Mouse (Mus musculus): ENCODE results near the gene Lrrc29. TPM values are rescaled to one million over a fixed set of nuclear protein-coding genes. Genes with fewer than 3 reads are reported as not detected.
A peak's percentile ranks its signal among the peaks of the same experiment; 100 is the strongest.

The Lrrc29 gene
- polyA plus RNA-seq, 1 experiment from 2014 or later, result 1.2 TPM

DNA sequence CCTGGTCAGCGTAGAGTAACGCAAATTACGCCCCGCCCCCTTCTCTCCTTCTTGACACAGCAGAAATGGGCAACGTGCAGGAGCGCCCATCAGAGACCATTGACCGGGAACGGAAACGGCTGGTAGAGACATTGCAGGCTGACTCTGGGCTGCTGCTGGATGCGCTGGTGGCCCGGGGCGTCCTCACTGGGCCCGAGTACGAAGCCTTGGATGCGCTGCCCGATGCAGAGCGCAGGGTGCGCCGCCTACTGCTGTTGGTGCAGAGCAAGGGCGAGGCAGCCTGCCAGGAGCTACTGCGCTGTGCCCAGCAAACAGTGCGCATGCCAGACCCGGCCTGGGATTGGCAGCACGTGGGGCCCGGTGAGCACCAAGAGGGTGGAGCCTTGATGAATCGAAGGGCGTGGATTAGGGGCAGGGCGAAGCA lies 47.2 kb downstream of the Lrrc29 start:
- 2% methylated on average over 28 of the region's 28 CpGs for WGBS
- Histone ChIP-seq H3K4me1 (replicated peaks) (peaks cover 34% of the 10 kb centered on the region), H3K9ac (peak overlapping the region; percentile 31; the same call in 1 of the 2 replicates), H3K36me3 (peaks cover 39% of the 10 kb centered on the region), H3K4me3 (peak overlapping the region; percentile 17), H3K27me3 (peaks cover 72% of the 10 kb centered on the region), H3K27ac (replicated peaks) (no peak overlapping the region), H3K9me3 (no peaks in the 10 kb centered on the region), H3K4me2 (peak overlapping the region; percentile 50)
- ATAC-seq (ENCODE audit: low read depth), result peak; percentile 58; the same call in 1 of the 2 replicates

DNA sequence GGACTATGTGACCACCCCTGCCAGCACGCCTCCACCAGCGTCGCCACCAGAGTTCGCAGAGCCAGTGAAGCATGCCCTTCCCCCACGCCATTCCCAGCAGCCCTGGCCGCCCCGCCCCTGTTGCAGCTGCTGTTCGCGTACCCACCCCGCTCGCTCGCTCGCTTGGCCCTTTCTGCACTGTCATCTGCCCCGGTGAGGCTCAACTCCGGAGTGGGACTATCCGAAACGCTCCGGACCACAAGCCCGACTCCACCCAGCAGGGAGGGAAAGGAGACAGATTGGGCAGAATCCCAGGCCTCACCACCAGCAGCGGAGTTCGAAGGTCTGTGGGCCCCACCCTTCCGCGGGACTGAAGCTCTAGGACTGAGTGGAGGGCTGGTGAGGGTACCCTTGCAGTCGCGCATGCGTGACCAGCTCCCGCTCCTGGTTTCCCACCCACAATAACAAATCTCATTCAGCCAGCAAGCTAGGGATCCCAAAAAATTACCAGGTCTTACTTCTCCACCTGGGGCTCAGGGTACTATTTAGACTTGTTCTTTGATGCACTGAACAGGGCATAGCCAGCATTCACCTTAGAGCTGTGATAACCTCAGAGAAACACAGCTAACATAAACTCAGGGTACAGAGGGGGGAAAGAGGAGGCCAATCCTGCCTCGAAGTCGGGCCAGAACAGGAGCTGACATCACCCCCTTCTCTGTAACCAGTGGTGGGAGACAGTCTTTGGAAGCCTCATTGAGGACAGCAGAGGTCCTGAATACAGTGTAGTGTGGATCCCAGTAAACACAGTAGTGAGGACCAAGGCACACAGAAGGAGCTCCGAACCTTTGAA lies 49.6 kb downstream of the Lrrc29 start:
- peak; percentile 73 for ATAC-seq (ENCODE audit: low read depth)
- no peaks in the 10 kb centered on the region for H3K9me3 ChIP-seq
- peaks cover 92% of the 10 kb centered on the region for H3K27me3 ChIP-seq
- peaks cover 34% of the 10 kb centered on the region for H3K4me1 ChIP-seq (replicated peaks)
- H3K4me3 ChIP-seq, result peak overlapping the region; percentile 45
- peaks cover 15% of the 10 kb centered on the region for H3K36me3 ChIP-seq
- H3K9ac ChIP-seq, result peak overlapping the region; percentile 75
- no peak overlapping the region for H3K27ac ChIP-seq (replicated peaks)
- 2% methylated on average over 30 of the region's 30 CpGs for WGBS
- peak overlapping the region; percentile 77 for H3K4me2 ChIP-seq

DNA sequence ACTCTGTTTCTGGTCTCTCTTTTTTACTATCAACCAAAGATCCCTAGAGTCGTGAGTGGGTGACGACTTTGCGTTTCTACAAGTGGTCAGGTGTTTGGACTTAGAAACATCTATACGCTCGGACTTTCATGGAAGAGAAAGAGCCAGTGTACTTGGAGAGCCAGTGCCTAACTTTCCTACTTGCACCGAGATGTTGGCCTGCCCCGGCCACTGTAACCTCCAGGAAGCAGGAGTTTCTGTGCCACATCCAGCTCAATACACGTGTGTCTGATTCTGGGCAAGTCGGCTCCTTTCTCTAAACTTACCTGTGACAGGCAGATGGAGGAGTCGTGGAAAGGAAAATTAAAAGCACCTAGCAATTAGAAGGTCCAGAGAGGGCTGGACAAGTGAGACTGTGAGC lies 50.2 kb downstream of the Lrrc29 start, which contains the start of gene Nol3:
TSS of gene Nol3 (plus strand) at position 301 of the 400 bp plus-strand sequence.
- peaks cover 11% of the 10 kb centered on the region; the same call in 1 of the 2 replicates for H3K36me3 ChIP-seq
- WGBS, result 2% methylated on average over 10 of the region's 10 CpGs
- peaks cover 38% of the 10 kb centered on the region for H3K4me1 ChIP-seq (replicated peaks)
- H3K27me3 ChIP-seq, result peaks cover 99% of the 10 kb centered on the region
- no peak within 1 kb of the TSS for H3K27ac ChIP-seq (replicated peaks)
- H3K9ac ChIP-seq, result peak within 1 kb of the TSS; percentile 75
- H3K4me2 ChIP-seq, result peak within 1 kb of the TSS; percentile 77
- no peaks in the 10 kb centered on the region for H3K9me3 ChIP-seq
- ATAC-seq (ENCODE audit: low read depth), result no peak
- H3K4me3 ChIP-seq, result peak within 1 kb of the TSS; percentile 45

DNA sequence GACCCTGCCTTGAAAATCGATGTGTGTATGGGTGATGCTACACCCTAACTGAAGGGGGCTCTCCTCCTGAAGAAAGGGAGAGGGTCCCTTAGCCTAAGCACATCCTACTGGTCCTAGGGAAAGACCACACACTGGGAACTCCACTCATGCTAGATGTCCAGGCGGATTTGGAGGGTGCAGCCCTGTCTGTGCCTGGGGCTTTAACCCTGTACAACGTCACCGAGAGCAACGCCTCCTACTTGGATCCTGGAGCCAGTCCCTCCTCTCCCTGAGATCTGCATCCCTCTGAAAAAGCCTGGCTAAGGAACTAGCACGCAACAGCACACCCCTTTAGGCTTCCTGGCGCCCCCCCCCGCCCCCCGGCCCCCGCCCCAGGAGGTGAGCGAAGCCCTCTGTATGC lies 50.7 kb downstream of the Lrrc29 start:
- Histone ChIP-seq H3K4me3 (no peak overlapping the region), H3K27me3 (peaks cover 99% of the 10 kb centered on the region), H3K9me3 (no peaks in the 10 kb centered on the region), H3K27ac (replicated peaks) (no peak overlapping the region), H3K36me3 (peaks cover 8% of the 10 kb centered on the region; the same call in 1 of the 2 replicates), H3K9ac (no peak overlapping the region), H3K4me1 (replicated peaks) (peaks cover 43% of the 10 kb centered on the region), H3K4me2 (peak overlapping the region; percentile 77)
- ATAC-seq (ENCODE audit: low read depth), result no peak
- 5% methylated on average over 11 of the region's 11 CpGs for WGBS

DNA sequence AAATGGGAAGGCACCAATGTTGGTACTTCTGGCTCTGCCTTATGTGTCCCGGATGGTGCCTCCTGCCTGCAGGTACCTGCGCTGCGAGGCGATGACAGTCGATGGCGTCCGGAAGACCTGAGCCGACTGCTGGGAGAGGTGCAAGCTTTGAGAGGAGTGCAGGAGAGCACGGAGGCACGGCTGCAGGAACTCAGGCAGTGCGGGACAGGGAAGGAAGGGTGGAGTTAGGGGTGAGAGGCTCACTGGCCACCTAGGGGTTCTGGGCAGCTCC lies 55.2 kb downstream of the Lrrc29 start:
- Histone ChIP-seq H3K9me3 (no peaks in the 10 kb centered on the region), H3K27me3 (peaks cover 99% of the 10 kb centered on the region), H3K4me3 (0 out of 2 replicates have a peak overlapping the region, but pooled peaks have one; percentile 0), H3K4me1 (replicated peaks) (peaks cover 41% of the 10 kb centered on the region), H3K36me3 (no peaks in the 10 kb centered on the region), H3K4me2 (peak overlapping the region; percentile 9; the same call in 1 of the 2 replicates), H3K9ac (0 out of 2 replicates have a peak overlapping the region, but pooled peaks have one; percentile 4), H3K27ac (replicated peaks) (no peak overlapping the region)
- no peak for ATAC-seq (ENCODE audit: low read depth)
- WGBS, result under 1% methylated on average over 11 of the region's 11 CpGs

DNA sequence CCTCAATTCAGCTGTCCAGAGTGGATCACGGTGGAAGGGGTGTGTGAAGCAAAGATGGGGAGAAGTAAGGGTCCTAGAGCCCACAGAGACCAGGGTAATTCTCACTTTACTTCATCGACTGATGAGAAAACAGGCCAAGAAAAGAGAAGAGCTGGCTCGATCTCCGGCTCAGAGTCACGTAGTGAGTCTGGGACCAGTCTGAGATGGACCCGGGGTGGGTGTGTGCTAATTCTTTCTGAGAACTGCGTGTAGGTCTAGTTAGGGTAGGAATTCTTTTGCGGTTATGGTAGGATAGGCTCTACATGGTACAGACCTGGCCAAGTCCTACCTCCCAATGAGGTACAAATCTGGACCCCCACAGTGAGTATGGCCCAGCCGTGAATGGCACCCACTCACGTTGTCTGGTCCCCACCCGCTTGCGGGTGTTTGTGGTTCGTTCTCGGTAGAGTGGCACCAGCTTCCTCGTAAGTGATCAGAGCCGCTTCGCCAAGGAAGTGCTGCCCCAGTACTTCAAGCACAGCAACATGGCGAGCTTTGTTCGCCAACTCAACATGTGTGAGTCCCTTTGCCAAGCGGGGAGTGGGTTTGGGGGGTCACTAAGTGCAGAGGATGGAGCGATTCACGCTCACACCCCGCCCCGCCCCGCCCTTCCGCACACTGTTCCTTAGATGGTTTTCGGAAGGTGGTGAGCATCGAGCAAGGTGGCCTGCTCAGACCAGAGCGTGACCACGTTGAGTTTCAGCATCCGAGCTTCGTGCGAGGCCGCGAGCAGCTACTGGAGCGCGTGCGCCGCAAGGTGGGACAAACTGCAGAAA lies 55.8 kb downstream of the Lrrc29 start:
- H3K27ac ChIP-seq (replicated peaks), result no peak overlapping the region
- WGBS, result 2% methylated on average over 39 of the region's 39 CpGs
- no peaks in the 10 kb centered on the region for H3K9me3 ChIP-seq
- peak overlapping the region; percentile 47 for H3K4me3 ChIP-seq
- no peaks in the 10 kb centered on the region for H3K36me3 ChIP-seq
- peaks cover 99% of the 10 kb centered on the region for H3K27me3 ChIP-seq
- ATAC-seq (ENCODE audit: low read depth), result no peak
- H3K4me2 ChIP-seq, result peak overlapping the region; percentile 74
- peak overlapping the region; percentile 65 for H3K9ac ChIP-seq
- peaks cover 35% of the 10 kb centered on the region for H3K4me1 ChIP-seq (replicated peaks)

DNA sequence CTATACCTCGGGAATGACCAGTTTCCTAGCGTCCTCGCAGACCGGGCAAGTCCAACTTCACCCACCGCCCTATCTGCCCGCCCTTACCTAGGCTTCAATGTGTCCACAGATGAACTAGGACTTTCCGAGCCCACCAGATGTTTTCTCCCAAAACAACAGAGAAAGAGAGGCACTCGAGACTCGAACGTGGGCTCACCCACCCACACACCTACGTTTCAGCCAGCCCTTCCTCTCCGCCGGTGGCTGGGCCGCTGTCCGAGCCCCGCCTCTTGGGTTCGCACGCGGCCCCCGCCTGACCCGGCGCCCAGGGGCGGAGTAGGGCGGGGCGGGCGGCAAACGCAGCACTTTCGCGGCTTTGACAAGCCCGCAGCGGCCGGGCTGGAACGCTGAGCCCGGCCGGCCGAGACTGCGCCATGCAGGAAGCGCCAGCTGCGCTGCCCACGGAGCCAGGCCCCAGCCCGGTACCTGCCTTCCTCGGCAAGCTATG lies 56.6 kb downstream of the Lrrc29 start, which contains the start of gene Hsf4:
TSS of gene Hsf4 (plus strand) at position 341 of the 487 bp plus-strand sequence.
- no peak for ATAC-seq (ENCODE audit: low read depth)
- peak within 1 kb of the TSS; percentile 47 for H3K4me3 ChIP-seq
- H3K9me3 ChIP-seq, result no peaks in the 10 kb centered on the region
- no peaks in the 10 kb centered on the region for H3K36me3 ChIP-seq
- under 1% methylated on average over 42 of the region's 42 CpGs for WGBS
- peak within 1 kb of the TSS; percentile 74 for H3K4me2 ChIP-seq
- peaks cover 38% of the 10 kb centered on the region for H3K4me1 ChIP-seq (replicated peaks)
- peak within 1 kb of the TSS; percentile 67 for H3K27ac ChIP-seq (replicated peaks)
- peak within 1 kb of the TSS; percentile 65 for H3K9ac ChIP-seq
- H3K27me3 ChIP-seq, result peaks cover 99% of the 10 kb centered on the region

DNA sequence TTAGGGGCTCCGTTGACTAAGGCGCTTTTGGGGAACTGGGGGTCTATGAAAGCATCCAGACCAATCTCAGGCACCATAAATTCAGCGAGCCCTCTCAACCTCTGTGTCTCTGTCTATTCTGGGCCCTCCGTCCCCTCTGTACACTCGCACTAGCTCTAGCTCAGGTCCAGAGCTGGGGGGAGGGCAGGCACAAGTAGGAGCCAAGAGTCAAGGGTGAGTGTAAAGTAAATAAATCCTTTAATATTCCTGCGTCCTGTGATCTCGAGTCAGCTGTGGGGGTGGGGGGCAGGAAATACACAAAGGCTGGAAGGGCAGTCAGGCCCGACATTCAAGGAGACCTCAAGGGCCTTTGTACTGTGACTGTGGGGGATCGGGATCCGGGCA lies 57.0 kb downstream of the Lrrc29 start:
- peak overlapping the region; percentile 74 for H3K4me2 ChIP-seq
- H3K4me3 ChIP-seq, result peak overlapping the region; percentile 47
- H3K27ac ChIP-seq (replicated peaks), result no peak overlapping the region
- H3K27me3 ChIP-seq, result peaks cover 97% of the 10 kb centered on the region
- H3K9ac ChIP-seq, result peak overlapping the region; percentile 65
- H3K36me3 ChIP-seq, result no peaks in the 10 kb centered on the region
- WGBS, result under 1% methylated on average over 10 of the region's 10 CpGs
- peaks cover 41% of the 10 kb centered on the region for H3K4me1 ChIP-seq (replicated peaks)
- no peaks in the 10 kb centered on the region for H3K9me3 ChIP-seq
- ATAC-seq (ENCODE audit: low read depth), result peak; percentile 41

DNA sequence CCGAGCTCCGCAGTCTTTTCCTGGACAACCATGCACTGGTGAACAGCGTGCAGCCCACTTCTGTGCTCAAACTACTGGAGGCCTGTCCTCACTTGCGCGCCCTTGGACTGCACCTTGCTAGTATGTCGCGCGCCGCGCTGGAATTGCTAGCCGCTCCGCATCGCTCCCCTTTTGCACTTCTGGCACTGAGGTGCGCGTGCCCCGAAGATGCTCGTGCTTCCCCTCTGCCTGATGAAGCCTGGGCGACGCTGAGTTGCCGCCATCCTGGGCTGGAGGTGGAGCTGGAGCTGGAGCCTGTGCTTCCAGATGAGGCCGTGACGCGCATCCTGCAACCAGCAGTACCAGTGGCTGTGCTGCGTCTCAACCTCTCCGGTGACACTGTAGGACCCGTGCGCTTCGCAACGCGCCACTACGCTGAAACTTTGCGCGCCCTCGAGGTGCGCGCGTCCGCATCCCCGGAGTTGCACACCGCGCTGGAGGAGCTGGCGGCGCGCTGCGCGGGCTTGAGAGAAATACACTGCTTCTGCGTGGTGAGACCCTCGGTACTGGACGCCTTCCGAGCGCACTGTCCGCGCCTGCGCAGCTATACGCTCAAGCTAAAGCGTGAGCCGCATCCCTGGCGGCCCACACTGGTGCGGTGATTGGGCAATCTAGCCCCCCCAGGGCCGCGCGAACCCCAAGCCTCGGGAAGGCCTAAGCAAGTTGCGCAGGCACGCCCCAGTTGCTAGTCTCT lies 57.6 kb downstream of the Lrrc29 start:
- under 1% methylated on average over 65 of the region's 65 CpGs for WGBS
- Histone ChIP-seq H3K27me3 (peaks cover 97% of the 10 kb centered on the region), H3K4me3 (peak overlapping the region; percentile 47), H3K9ac (peak overlapping the region; percentile 65), H3K4me1 (replicated peaks) (peaks cover 45% of the 10 kb centered on the region), H3K4me2 (peak overlapping the region; percentile 74), H3K27ac (replicated peaks) (peak overlapping the region; percentile 67), H3K36me3 (no peaks in the 10 kb centered on the region), H3K9me3 (no peaks in the 10 kb centered on the region)
- peak; percentile 87 for ATAC-seq (ENCODE audit: low read depth)

DNA sequence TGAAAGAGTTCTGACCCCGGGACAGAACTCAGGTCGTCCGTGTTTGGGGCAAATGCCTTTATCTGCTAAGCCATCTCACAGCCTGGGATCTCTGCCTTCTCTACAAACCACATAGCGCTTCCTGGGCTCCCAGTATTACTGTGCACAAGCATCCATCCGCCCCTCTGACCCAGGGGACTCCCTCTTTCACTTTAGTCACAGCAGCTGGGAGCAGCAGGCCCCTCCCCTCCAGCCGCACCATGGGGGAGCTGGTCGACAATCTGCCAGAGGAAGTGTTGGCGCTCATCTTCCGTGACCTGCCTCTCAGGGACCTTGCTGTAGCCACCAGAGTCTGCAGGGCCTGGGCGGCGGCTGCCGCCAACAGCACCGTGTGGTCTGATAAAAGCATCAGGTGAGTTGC lies 59.3 kb downstream of the Lrrc29 start:
- peaks cover 45% of the 10 kb centered on the region for H3K4me1 ChIP-seq (replicated peaks)
- H3K4me2 ChIP-seq, result no peak overlapping the region
- H3K27ac ChIP-seq (replicated peaks), result no peak overlapping the region
- 6% methylated on average over 13 of the region's 13 CpGs for WGBS
- H3K27me3 ChIP-seq, result peaks cover 95% of the 10 kb centered on the region
- no peaks in the 10 kb centered on the region for H3K36me3 ChIP-seq
- no peaks in the 10 kb centered on the region for H3K9me3 ChIP-seq
- ATAC-seq (ENCODE audit: low read depth), result no peak
- no peak overlapping the region for H3K4me3 ChIP-seq
- no peak overlapping the region for H3K9ac ChIP-seq

DNA sequence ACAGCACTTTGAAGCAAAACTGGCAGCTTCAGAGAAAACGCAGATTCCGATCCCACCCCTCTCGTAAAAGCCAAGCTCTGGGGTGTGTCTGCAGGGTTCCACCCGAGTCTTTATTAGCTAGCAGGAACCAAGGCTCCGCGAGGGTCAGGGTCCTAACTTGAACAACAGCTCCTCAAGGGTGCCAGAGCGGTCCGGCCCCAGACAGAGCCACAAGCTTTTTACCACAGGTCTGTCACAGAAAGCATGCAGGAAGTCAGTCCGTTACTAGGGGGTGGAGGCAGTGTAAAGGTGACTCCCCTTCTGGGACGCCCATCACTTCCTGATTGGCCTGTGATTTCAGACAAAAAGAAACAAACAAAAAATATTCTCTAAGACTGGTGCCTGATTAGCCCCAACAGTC lies 61.0 kb downstream of the Lrrc29 start:
- 5% methylated on average over 10 of the region's 10 CpGs for WGBS
- H3K9ac ChIP-seq, result no peak overlapping the region
- peak overlapping the region; percentile 75 for H3K4me2 ChIP-seq
- no peak for ATAC-seq (ENCODE audit: low read depth)
- peaks cover 95% of the 10 kb centered on the region for H3K27me3 ChIP-seq
- H3K27ac ChIP-seq (replicated peaks), result no peak overlapping the region
- H3K4me1 ChIP-seq (replicated peaks), result peaks cover 33% of the 10 kb centered on the region
- H3K9me3 ChIP-seq, result no peaks in the 10 kb centered on the region
- H3K4me3 ChIP-seq, result peak overlapping the region; percentile 55
- no peaks in the 10 kb centered on the region for H3K36me3 ChIP-seq
